Mouse (Mus musculus) ZHBTc4 (cell line): ENCODE results near the gene U2surp.

Experiments used
- DNase-seq: peaks from one replicate; pipeline ENCODE4 v3.0.0-alpha.2; 2011; ENCODE audit warnings: low read depth, low spot score

U2surp gene

GRCm38 (mm10) chr9:95511472-95512330, at the start of gene U2surp:
Gene U2surp, minus strand, starts transcription at chr9:95511996.
- DNase-seq: peak; percentile 100

GRCm38 (mm10) chr9:95559936-95560735, 48.3 kb upstream of the U2surp start:
- peak; percentile 76 for DNase-seq

GRCm38 (mm10) chr9:95559059-95559935, 47.5 kb upstream of the U2surp start, which contains the start of gene Paqr9:
Gene Paqr9, plus strand, starts transcription at chr9:95559657.
- DNase-seq: peak; percentile 58

- no peak for DNase-seq
Observed at GRCm38 (mm10) chr9:95558726-95559058, 46.9 kb upstream of the U2surp start.

GRCm38 (mm10) chr9:95557722-95558121, 45.9 kb upstream of the U2surp start:
- no peak for DNase-seq

- DNase-seq: no peak
Observed at GRCm38 (mm10) chr9:95556067-95556512, 44.3 kb upstream of the U2surp start.

- DNase-seq: no peak
Observed at GRCm38 (mm10) chr9:95555233-95555740, 43.5 kb upstream of the U2surp start.

- no peak for DNase-seq
Observed at GRCm38 (mm10) chr9:95554231-95555221, 42.7 kb upstream of the U2surp start.

- DNase-seq: no peak
Observed at GRCm38 (mm10) chr9:95552175-95552705, 40.4 kb upstream of the U2surp start.

GRCm38 (mm10) chr9:95550856-95551774, 39.3 kb upstream of the U2surp start:
- no peak for DNase-seq

- no peak for DNase-seq
Observed at GRCm38 (mm10) chr9:95549626-95550411, 38.0 kb upstream of the U2surp start.

- peak; percentile 46 for DNase-seq
Observed at GRCm38 (mm10) chr9:95546679-95547078, 34.9 kb upstream of the U2surp start.

GRCm38 (mm10) chr9:95544598-95544997, 32.8 kb upstream of the U2surp start:
- no peak for DNase-seq

- no peak for DNase-seq
Observed at GRCm38 (mm10) chr9:95542475-95542874, 30.7 kb upstream of the U2surp start.

GRCm38 (mm10) chr9:95541650-95542432, 30.0 kb upstream of the U2surp start:
- DNase-seq: no peak

GRCm38 (mm10) chr9:95541208-95541607, 29.4 kb upstream of the U2surp start:
- no peak for DNase-seq

GRCm38 (mm10) chr9:95540487-95540886, 28.7 kb upstream of the U2surp start:
- peak; percentile 90 for DNase-seq
